Mouse (Mus musculus) midbrain, embryonic 16.5 days (tissue): Measurements from ENCODE around the gene Ntn5. TPM values are rescaled to one million over a fixed set of nuclear protein-coding genes. Genes with fewer than 3 reads are reported as not detected.

Experiments used
- ATAC-seq: fragments of 200-750 bp; cut with Nextera tagmentation; 2 replicates; pipeline ENCODE4 v1.8.0; 2017; ENCODE audit warnings: moderate TSS enrichment
- H3K27ac ChIP-seq: fragments of 300-500 bp; sonication (generic); 2 replicates; pipeline ENCODE4 v1.5.1; 2014; ENCODE audit warnings: mild to moderate bottlenecking, low read length, mixed read lengths
- H3K27me3 ChIP-seq: fragments of 300-500 bp; sonication (generic); 2 replicates; pipeline ENCODE4 v1.6.1; 2014; ENCODE audit warnings: low read depth, low read length, mixed read lengths; ENCODE audit not compliant: control insufficient read depth, insufficient read depth
- H3K36me3 ChIP-seq: fragments of 300-500 bp; sonication (generic); 2 replicates; pipeline ENCODE4 v1.6.1; 2014; ENCODE audit warnings: mild to moderate bottlenecking, low read length, moderate library complexity, mixed read lengths; ENCODE audit not compliant: control insufficient read depth, insufficient read depth
- H3K4me1 ChIP-seq: fragments of 300-500 bp; sonication (generic); 2 replicates; pipeline ENCODE4 v1.6.1; 2014; ENCODE audit warnings: mild to moderate bottlenecking, low read length, mixed read lengths; ENCODE audit not compliant: control insufficient read depth, insufficient read depth
- H3K4me2 ChIP-seq: fragments of 300-500 bp; sonication (generic); 2 replicates; pipeline ENCODE4 v1.6.1; 2014; ENCODE audit warnings: mild to moderate bottlenecking, low read length, mixed read lengths
- H3K4me3 ChIP-seq: fragments of 300-500 bp; sonication (generic); 2 replicates; pipeline ENCODE4 v1.5.1; 2014; ENCODE audit warnings: low read depth, mild to moderate bottlenecking, low read length, moderate library complexity, mixed read lengths
- H3K9ac ChIP-seq: fragments of 300-500 bp; sonication (generic); 2 replicates; pipeline ENCODE4 v1.6.1; 2014; ENCODE audit warnings: low read depth, low read length, mixed read lengths
- H3K9me3 ChIP-seq: fragments of 300-500 bp; sonication (generic); replicated peaks from 2 replicates; pipeline ENCODE4 v1.6.1; 2014; ENCODE audit warnings: mild to moderate bottlenecking, low read length, mixed read lengths; ENCODE audit not compliant: control insufficient read depth, poor library complexity, severe bottlenecking
- WGBS: fragments of 180-500 bp; shearing (Covaris S2); extraction: QIAGEN DNeasy Blood & Tissue Kit; methylation state at CpG from one replicate; pipeline ENCODE4 v1.1.7; 2014; 5-methylcytosine and 5-hydroxymethylcytosine counted together
- polyA plus RNA-seq: library from polyadenylated mRNA; unstranded; fragments of >200 nt; fragmentation: Nextera tagmentation; extraction: Ambion mirVana; gene quantifications from 2 replicates; pipeline ENCODE4 v1.2.1, GENCODE M21; 2015

Ntn5 gene
- polyA plus RNA-seq, 1 experiment from 2014 or later: 0.23 TPM

GRCm38 (mm10) chr7:45641391-45642040 lies 42.3 kb upstream of the Ntn5 start:
- H3K9ac ChIP-seq: no peak overlapping the region

GRCm38 (mm10) chr7:45642083-45642482 lies 41.7 kb upstream of the Ntn5 start:
- Histone ChIP-seq H3K9me3 (no peaks in the 10 kb centered on the region), H3K4me3 (no peak overlapping the region), H3K4me2 (peak overlapping the region; percentile 77; the same call in 1 of the 2 replicates), H3K4me1 (peaks cover 22% of the 10 kb centered on the region), H3K27ac (no peak overlapping the region), H3K9ac (no peak overlapping the region), H3K27me3 (no peaks in the 10 kb centered on the region), H3K36me3 (no peaks in the 10 kb centered on the region)
- ATAC-seq: no peak
- 89% methylated on average over 5 of the region's 5 CpGs for WGBS

More at GRCm38 (mm10) chr7:45641391-45642040, 42.3 kb upstream of the Ntn5 start:
- no peak for ATAC-seq
- H3K4me1 ChIP-seq: peaks cover 22% of the 10 kb centered on the region
- no peaks in the 10 kb centered on the region for H3K9me3 ChIP-seq
- no peaks in the 10 kb centered on the region for H3K27me3 ChIP-seq
- WGBS: 73% methylated on average over 9 of the region's 17 CpGs
- peaks cover 4% of the 10 kb centered on the region; the same call in 1 of the 2 replicates for H3K36me3 ChIP-seq
- H3K4me3 ChIP-seq: no peak overlapping the region
- H3K4me2 ChIP-seq: no peak overlapping the region
- H3K27ac ChIP-seq: no peak overlapping the region

DNA sequence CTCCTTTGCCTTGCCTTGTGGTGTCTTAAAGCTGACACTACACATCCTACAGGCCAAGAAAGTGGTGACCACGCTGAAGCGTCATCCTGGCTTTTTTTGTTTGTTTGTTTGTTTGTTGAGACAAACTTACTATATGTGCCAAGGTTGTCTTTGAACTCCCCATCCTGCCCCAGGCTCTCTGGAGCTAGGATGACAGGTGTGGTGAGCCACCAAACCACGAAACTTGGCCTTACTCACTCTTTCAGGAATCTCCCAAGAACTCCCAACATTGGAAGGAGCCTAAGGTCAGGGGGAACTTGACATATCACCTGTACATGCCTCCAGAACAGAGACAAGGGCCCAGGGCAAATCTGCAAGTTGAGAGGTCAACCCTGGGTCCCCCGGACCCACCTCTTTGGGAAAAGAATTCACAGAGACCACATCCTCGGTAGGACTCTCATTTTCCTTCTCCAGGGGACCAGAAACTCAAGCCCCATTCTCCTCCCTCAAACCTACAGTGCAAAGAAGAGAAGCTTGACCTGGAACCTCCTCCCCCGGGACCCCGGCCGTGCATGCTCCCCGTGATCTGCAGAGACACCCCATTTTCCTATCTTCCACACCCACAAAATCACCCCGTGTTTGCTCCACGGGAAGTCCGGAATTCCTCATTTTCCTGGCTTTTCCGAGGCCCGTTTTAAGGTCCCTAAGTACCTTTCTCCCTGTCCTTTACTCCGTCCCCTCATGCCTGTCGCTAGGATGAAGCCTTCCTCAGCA lies 41.1 kb upstream of the Ntn5 start:
- Histone ChIP-seq H3K9me3 (no peaks in the 10 kb centered on the region), H3K4me2 (peak overlapping the region; percentile 77), H3K9ac (peak overlapping the region; percentile 77), H3K4me1 (peaks cover 22% of the 10 kb centered on the region), H3K27me3 (no peaks in the 10 kb centered on the region), H3K4me3 (peak overlapping the region; percentile 48), H3K36me3 (no peaks in the 10 kb centered on the region), H3K27ac (peak overlapping the region; percentile 89)
- no peak for ATAC-seq
- WGBS: 35% methylated on average over 16 of the region's 16 CpGs

DNA sequence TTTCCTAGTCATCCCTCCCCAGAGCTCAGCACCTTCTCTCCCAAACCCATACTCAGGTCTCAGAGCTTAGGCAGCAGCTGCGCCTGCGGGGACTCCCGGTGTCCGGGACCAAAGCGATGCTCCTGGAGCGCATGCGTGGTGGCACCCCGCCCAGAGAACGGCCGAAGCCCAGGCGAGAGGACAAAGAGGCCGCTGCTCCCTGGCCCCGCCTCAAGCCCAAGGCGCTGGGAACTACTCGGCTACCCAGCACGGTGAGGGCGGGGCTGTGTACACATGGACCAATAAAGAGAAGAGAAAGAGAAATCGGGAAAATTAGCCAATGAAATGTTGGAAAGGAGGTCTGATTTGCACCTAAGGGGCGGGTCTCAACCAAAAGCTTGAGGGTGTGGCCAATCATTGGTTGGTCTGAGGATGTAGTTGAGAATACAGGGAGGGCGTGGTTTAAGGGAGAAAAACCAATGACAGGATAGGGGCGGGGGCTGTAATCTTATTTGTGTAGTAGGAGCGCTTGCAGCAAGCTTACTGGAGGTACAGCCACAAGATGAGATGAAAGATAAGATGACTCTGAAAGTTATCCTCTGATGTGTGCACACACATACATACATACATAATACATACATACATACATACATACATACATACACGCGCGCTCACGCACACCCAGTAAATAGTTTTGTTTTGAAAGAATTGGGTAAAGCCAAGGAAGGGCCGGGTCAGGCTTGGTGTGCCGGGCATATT lies 40.2 kb upstream of the Ntn5 start:
- ATAC-seq: peak; percentile 92
- Histone ChIP-seq H3K9ac (peak overlapping the region; percentile 77), H3K27ac (peak overlapping the region; percentile 89), H3K4me1 (peaks cover 17% of the 10 kb centered on the region), H3K36me3 (no peaks in the 10 kb centered on the region), H3K27me3 (no peaks in the 10 kb centered on the region), H3K4me3 (peak overlapping the region; percentile 48), H3K9me3 (no peaks in the 10 kb centered on the region), H3K4me2 (peak overlapping the region; percentile 77)
- under 1% methylated on average over 28 of the region's 28 CpGs for WGBS

DNA sequence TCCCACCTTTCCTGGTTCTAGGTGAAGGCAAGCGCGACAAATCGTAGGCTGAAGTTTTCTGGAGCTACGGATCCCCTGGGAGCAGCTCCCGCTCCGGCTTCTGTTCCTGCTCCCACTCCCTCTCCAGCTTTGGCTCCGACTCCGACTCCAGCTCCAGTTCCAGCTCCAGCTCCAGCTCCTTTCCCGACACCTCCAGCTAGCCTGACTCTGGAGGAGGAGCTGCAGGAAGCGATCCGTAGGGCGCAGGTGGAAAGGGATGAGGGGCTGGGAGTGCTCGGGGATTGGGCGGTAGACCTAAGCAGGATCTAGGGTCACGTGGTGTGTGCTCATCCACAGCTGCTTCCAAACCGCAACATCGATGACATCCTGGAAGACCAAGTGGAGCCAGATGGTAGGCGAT lies 39.6 kb upstream of the Ntn5 start:
- Histone ChIP-seq H3K27ac (peak overlapping the region; percentile 89), H3K4me1 (peaks cover 17% of the 10 kb centered on the region)
- 4% methylated on average over 18 of the region's 18 CpGs for WGBS

GRCm38 (mm10) chr7:45644872-45645590 lies 38.8 kb upstream of the Ntn5 start:
- H3K27ac ChIP-seq: peak overlapping the region; percentile 89
- H3K27me3 ChIP-seq: no peaks in the 10 kb centered on the region
- H3K4me3 ChIP-seq: peak overlapping the region; percentile 48
- H3K4me2 ChIP-seq: peak overlapping the region; percentile 77
- H3K36me3 ChIP-seq: no peaks in the 10 kb centered on the region
- H3K9me3 ChIP-seq: no peaks in the 10 kb centered on the region
- no peak for ATAC-seq
- peaks cover 17% of the 10 kb centered on the region for H3K4me1 ChIP-seq
- H3K9ac ChIP-seq: peak overlapping the region; percentile 60
- WGBS: 84% methylated on average over 6 of the region's 6 CpGs

More for the DNA sequence above, 39.6 kb upstream of the Ntn5 start:
- Histone ChIP-seq H3K4me3 (peak overlapping the region; percentile 48), H3K9me3 (no peaks in the 10 kb centered on the region), H3K4me2 (peak overlapping the region; percentile 77), H3K9ac (peak overlapping the region; percentile 60), H3K36me3 (no peaks in the 10 kb centered on the region), H3K27me3 (no peaks in the 10 kb centered on the region)
- ATAC-seq: peak; percentile 55

- WGBS: 63% methylated on average over 7 of the region's 7 CpGs
- no peak for ATAC-seq
- no peak overlapping the region for H3K4me2 ChIP-seq
- H3K4me3 ChIP-seq: no peak overlapping the region
- H3K9me3 ChIP-seq: no peaks in the 10 kb centered on the region
- H3K4me1 ChIP-seq: peaks cover 17% of the 10 kb centered on the region
- no peak overlapping the region for H3K9ac ChIP-seq
- H3K27me3 ChIP-seq: no peaks in the 10 kb centered on the region
- no peak overlapping the region for H3K27ac ChIP-seq
- H3K36me3 ChIP-seq: no peaks in the 10 kb centered on the region
These were observed 38.2 kb upstream of the Ntn5 start for GRCm38 (mm10) chr7:45645591-45645971.

GRCm38 (mm10) chr7:45646671-45647070 lies 37.2 kb upstream of the Ntn5 start:
- ATAC-seq: no peak
- no peaks in the 10 kb centered on the region for H3K36me3 ChIP-seq
- peaks cover 17% of the 10 kb centered on the region for H3K4me1 ChIP-seq
- H3K9ac ChIP-seq: no peak overlapping the region
- no peak overlapping the region for H3K27ac ChIP-seq
- no peaks in the 10 kb centered on the region for H3K27me3 ChIP-seq
- no peaks in the 10 kb centered on the region for H3K9me3 ChIP-seq
- no peak overlapping the region for H3K4me2 ChIP-seq
- H3K4me3 ChIP-seq: no peak overlapping the region
- 82% methylated on average over 4 of the region's 4 CpGs for WGBS
